Mouse (Mus musculus) heart, embryonic 16.5 days (tissue): Measurements from ENCODE around the gene Rxfp4. TPM values are rescaled to one million over a fixed set of nuclear protein-coding genes. Genes with fewer than 3 reads are reported as not detected.

ENCODE experiments used
- polyA plus RNA-seq: library from polyadenylated mRNA; unstranded; fragments of >200 nt; fragmentation: Nextera tagmentation; extraction: Ambion mirVana; gene quantifications from 2 replicates; pipeline ENCODE4 v1.2.1, GENCODE M21; 2015

Gene Rxfp4
- polyA plus RNA-seq, 1 experiment from 2014 or later, result not detected

Other genes starting within 250 kb of the Rxfp4 start
- 98.2 and 98.4 TPM in 2 replicates for gene Pmf1, start 242.8 kb downstream of the Rxfp4 start, polyA plus RNA-seq
- 13.3 and 13.7 TPM in 2 replicates for gene Slc25a44, start 228.0 kb downstream of the Rxfp4 start, polyA plus RNA-seq
- gene Sema4a, start 192.0 kb downstream of the Rxfp4 start, polyA plus RNA-seq, result 3.0 and 3.7 TPM in 2 replicates
- gene Lmna, start 143.2 kb downstream of the Rxfp4 start, polyA plus RNA-seq, result 127 and 129 TPM in 2 replicates
- 5.3 and 5.7 TPM in 2 replicates for gene Mex3a, start 120.7 kb downstream of the Rxfp4 start, polyA plus RNA-seq
- gene Rab25, start 104.8 kb downstream of the Rxfp4 start, polyA plus RNA-seq, result 2.2 and 5.2 TPM in 2 replicates
- 136 and 139 TPM in 2 replicates for gene Lamtor2, start 100.1 kb downstream of the Rxfp4 start, polyA plus RNA-seq
- 28.8 and 32.0 TPM in 2 replicates for gene Ubqln4, start 99.4 kb downstream of the Rxfp4 start, polyA plus RNA-seq
- 136 and 161 TPM in 2 replicates for gene Ssr2, start 77.3 kb downstream of the Rxfp4 start, polyA plus RNA-seq
- 76.7 and 85.5 TPM in 2 replicates for gene Arhgef2, start 47.2 kb downstream of the Rxfp4 start, polyA plus RNA-seq
- 67.4 and 68.6 TPM in 2 replicates for gene Khdc4, start 32.7 kb upstream of the Rxfp4 start, polyA plus RNA-seq
- 59.0 and 59.4 TPM in 2 replicates for gene Rit1, start 63.7 kb upstream of the Rxfp4 start, polyA plus RNA-seq
- 8.1 and 8.2 TPM in 2 replicates for gene Syt11, start 122.0 kb upstream of the Rxfp4 start, polyA plus RNA-seq
- 6.9 and 7.3 TPM in 2 replicates for gene Gon4l, start 182.1 kb upstream of the Rxfp4 start, polyA plus RNA-seq